Mouse (Mus musculus): Measurements from ENCODE around the gene Gm36079. TPM values are rescaled to one million over a fixed set of nuclear protein-coding genes. Genes with fewer than 3 reads are reported as not detected.
"Not testable (repeated sequence)": the region's sequence is repeated elsewhere in the genome, so short reads cannot be mapped to it uniquely, and the experiment has no call there.

Gene Gm36079
- total and polyA plus RNA-seq, 2 experiments from 2014 or later, result not detected

GRCm38 (mm10) chr13:120046422-120047209, 19.8 kb upstream of the Gm36079 start:
- H3K9ac ChIP-seq (replicated peaks; ENCODE audit: low read depth, low read length); H3K27me3 ChIP-seq (ENCODE audit: control insufficient read depth, insufficient read depth, low read length); H3K4me1 ChIP-seq (ENCODE audit: control insufficient read depth, insufficient read depth); H3K27ac ChIP-seq (ENCODE audit: low read depth); ATAC-seq (ENCODE audit: insufficient read depth, low read depth); H3K4me3 ChIP-seq (ENCODE audit: low read depth, low read length); H3K36me3 ChIP-seq (replicated peaks; ENCODE audit: control insufficient read depth, insufficient read depth, low read length); DNase-seq (ENCODE audit: low spot score); H3K9me3 ChIP-seq (replicated peaks; ENCODE audit: control insufficient read depth, low read length); H3K4me2 ChIP-seq (ENCODE audit: low read depth, low read length): not testable (repeated sequence)
- 4% methylated on average over 7 of the region's 40 CpGs for WGBS

- H3K27ac ChIP-seq (ENCODE audit: low read depth); H3K36me3 ChIP-seq (replicated peaks; ENCODE audit: control insufficient read depth, insufficient read depth, low read length); H3K27me3 ChIP-seq (ENCODE audit: control insufficient read depth, insufficient read depth, low read length); H3K9ac ChIP-seq (replicated peaks; ENCODE audit: low read depth, low read length); H3K4me2 ChIP-seq (ENCODE audit: low read depth, low read length); H3K4me1 ChIP-seq (ENCODE audit: control insufficient read depth, insufficient read depth); DNase-seq (ENCODE audit: low spot score); H3K4me3 ChIP-seq (ENCODE audit: low read depth, low read length); H3K9me3 ChIP-seq (replicated peaks; ENCODE audit: control insufficient read depth, low read length); ATAC-seq (ENCODE audit: insufficient read depth, low read depth): not testable (repeated sequence)
- peak; percentile 31 for TF ChIP-seq CTCF (IDR thresholded peaks at IDR 0.05; ENCODE audit: low read depth)
- no CpG with 5 or more reads among the region's 1 CpGs for WGBS
These were observed 14.3 kb upstream of the Gm36079 start for GRCm38 (mm10) chr13:120041145-120041544.

GRCm38 (mm10) chr13:120037881-120038280, 11.1 kb upstream of the Gm36079 start:
- not testable (repeated sequence) for H3K36me3 ChIP-seq (replicated peaks; ENCODE audit: control insufficient read depth, insufficient read depth, low read length); H3K4me2 ChIP-seq (ENCODE audit: low read depth, low read length); DNase-seq (ENCODE audit: low spot score); H3K27ac ChIP-seq (ENCODE audit: low read depth); H3K9ac ChIP-seq (replicated peaks; ENCODE audit: low read depth, low read length); H3K9me3 ChIP-seq (replicated peaks; ENCODE audit: control insufficient read depth, low read length); H3K4me3 ChIP-seq (ENCODE audit: low read depth, low read length); ATAC-seq (ENCODE audit: insufficient read depth, low read depth); H3K4me1 ChIP-seq (ENCODE audit: control insufficient read depth, insufficient read depth)
- 11% methylated on average over 6 of the region's 6 CpGs for WGBS
- peaks cover 13% of the 10 kb centered on the region; the same call in 1 of the 2 replicates for H3K27me3 ChIP-seq (ENCODE audit: control insufficient read depth, insufficient read depth, low read length)

GRCm38 (mm10) chr13:120036577-120037115, 9.8 kb upstream of the Gm36079 start:
- not testable (repeated sequence) for ATAC-seq (ENCODE audit: insufficient read depth, low read depth); H3K36me3 ChIP-seq (replicated peaks; ENCODE audit: control insufficient read depth, insufficient read depth, low read length); H3K4me2 ChIP-seq (ENCODE audit: low read depth, low read length); H3K9me3 ChIP-seq (replicated peaks; ENCODE audit: control insufficient read depth, low read length); H3K27ac ChIP-seq (ENCODE audit: low read depth); H3K9ac ChIP-seq (replicated peaks; ENCODE audit: low read depth, low read length); H3K4me3 ChIP-seq (ENCODE audit: low read depth, low read length); DNase-seq (ENCODE audit: low spot score); H3K4me1 ChIP-seq (ENCODE audit: control insufficient read depth, insufficient read depth)
- peaks cover 13% of the 10 kb centered on the region; the same call in 1 of the 2 replicates for H3K27me3 ChIP-seq (ENCODE audit: control insufficient read depth, insufficient read depth, low read length)
- 2% methylated on average over 23 of the region's 25 CpGs for WGBS

- ATAC-seq (ENCODE audit: insufficient read depth, low read depth), result not testable (repeated sequence)
These were observed 8.3 kb upstream of the Gm36079 start for GRCm38 (mm10) chr13:120035151-120035550.

GRCm38 (mm10) chr13:120034637-120035036, 7.8 kb upstream of the Gm36079 start:
- H3K4me2 ChIP-seq (ENCODE audit: low read depth, low read length); DNase-seq (ENCODE audit: low spot score); H3K27ac ChIP-seq (ENCODE audit: low read depth); H3K9ac ChIP-seq (replicated peaks; ENCODE audit: low read depth, low read length); H3K4me1 ChIP-seq (ENCODE audit: control insufficient read depth, insufficient read depth); ATAC-seq (ENCODE audit: insufficient read depth, low read depth); H3K9me3 ChIP-seq (replicated peaks; ENCODE audit: control insufficient read depth, low read length); H3K4me3 ChIP-seq (ENCODE audit: low read depth, low read length); H3K36me3 ChIP-seq (replicated peaks; ENCODE audit: control insufficient read depth, insufficient read depth, low read length): not testable (repeated sequence)
- 2% methylated on average over 3 of the region's 10 CpGs for WGBS
- H3K27me3 ChIP-seq (ENCODE audit: control insufficient read depth, insufficient read depth, low read length), result peaks cover 13% of the 10 kb centered on the region; the same call in 1 of the 2 replicates

More at GRCm38 (mm10) chr13:120035151-120035550, 8.3 kb upstream of the Gm36079 start:
- WGBS, result 3% methylated on average over 9 of the region's 18 CpGs
- H3K4me3 ChIP-seq (ENCODE audit: low read depth, low read length); H3K4me2 ChIP-seq (ENCODE audit: low read depth, low read length); H3K9ac ChIP-seq (replicated peaks; ENCODE audit: low read depth, low read length); H3K27ac ChIP-seq (ENCODE audit: low read depth); DNase-seq (ENCODE audit: low spot score); H3K36me3 ChIP-seq (replicated peaks; ENCODE audit: control insufficient read depth, insufficient read depth, low read length); H3K9me3 ChIP-seq (replicated peaks; ENCODE audit: control insufficient read depth, low read length); H3K4me1 ChIP-seq (ENCODE audit: control insufficient read depth, insufficient read depth): not testable (repeated sequence)
- H3K27me3 ChIP-seq (ENCODE audit: control insufficient read depth, insufficient read depth, low read length), result peaks cover 13% of the 10 kb centered on the region; the same call in 1 of the 2 replicates

GRCm38 (mm10) chr13:120033516-120034190, 6.8 kb upstream of the Gm36079 start:
- H3K27me3 ChIP-seq (ENCODE audit: control insufficient read depth, insufficient read depth, low read length), result peaks cover 13% of the 10 kb centered on the region; the same call in 1 of the 2 replicates
- not testable (repeated sequence) for H3K4me2 ChIP-seq (ENCODE audit: low read depth, low read length); H3K9me3 ChIP-seq (replicated peaks; ENCODE audit: control insufficient read depth, low read length); H3K36me3 ChIP-seq (replicated peaks; ENCODE audit: control insufficient read depth, insufficient read depth, low read length); H3K9ac ChIP-seq (replicated peaks; ENCODE audit: low read depth, low read length); H3K4me1 ChIP-seq (ENCODE audit: control insufficient read depth, insufficient read depth); H3K4me3 ChIP-seq (ENCODE audit: low read depth, low read length); ATAC-seq (ENCODE audit: insufficient read depth, low read depth); H3K27ac ChIP-seq (ENCODE audit: low read depth); DNase-seq (ENCODE audit: low spot score)
- 5% methylated on average over 18 of the region's 19 CpGs for WGBS

GRCm38 (mm10) chr13:120031676-120032075, 4.9 kb upstream of the Gm36079 start:
- H3K27ac ChIP-seq (ENCODE audit: low read depth); H3K4me3 ChIP-seq (ENCODE audit: low read depth, low read length); H3K4me1 ChIP-seq (ENCODE audit: control insufficient read depth, insufficient read depth); H3K9ac ChIP-seq (replicated peaks; ENCODE audit: low read depth, low read length); ATAC-seq (ENCODE audit: insufficient read depth, low read depth); H3K9me3 ChIP-seq (replicated peaks; ENCODE audit: control insufficient read depth, low read length); H3K4me2 ChIP-seq (ENCODE audit: low read depth, low read length); DNase-seq (ENCODE audit: low spot score); H3K27me3 ChIP-seq (ENCODE audit: control insufficient read depth, insufficient read depth, low read length); H3K36me3 ChIP-seq (replicated peaks; ENCODE audit: control insufficient read depth, insufficient read depth, low read length): not testable (repeated sequence)
- WGBS, result under 1% methylated on average over 7 of the region's 16 CpGs
